Mouse (Mus musculus): ENCODE measurements around the gene Bmp2k. TPM values are rescaled to one million over a fixed set of nuclear protein-coding genes. Genes with fewer than 3 reads are reported as not detected.
"Not testable (repeated sequence)": the region's sequence is repeated elsewhere in the genome, so short reads cannot be mapped to it uniquely, and the experiment has no call there.

Bmp2k gene
- polyA plus RNA-seq, 1 experiment from 2014 or later = 31.1 TPM

DNA sequence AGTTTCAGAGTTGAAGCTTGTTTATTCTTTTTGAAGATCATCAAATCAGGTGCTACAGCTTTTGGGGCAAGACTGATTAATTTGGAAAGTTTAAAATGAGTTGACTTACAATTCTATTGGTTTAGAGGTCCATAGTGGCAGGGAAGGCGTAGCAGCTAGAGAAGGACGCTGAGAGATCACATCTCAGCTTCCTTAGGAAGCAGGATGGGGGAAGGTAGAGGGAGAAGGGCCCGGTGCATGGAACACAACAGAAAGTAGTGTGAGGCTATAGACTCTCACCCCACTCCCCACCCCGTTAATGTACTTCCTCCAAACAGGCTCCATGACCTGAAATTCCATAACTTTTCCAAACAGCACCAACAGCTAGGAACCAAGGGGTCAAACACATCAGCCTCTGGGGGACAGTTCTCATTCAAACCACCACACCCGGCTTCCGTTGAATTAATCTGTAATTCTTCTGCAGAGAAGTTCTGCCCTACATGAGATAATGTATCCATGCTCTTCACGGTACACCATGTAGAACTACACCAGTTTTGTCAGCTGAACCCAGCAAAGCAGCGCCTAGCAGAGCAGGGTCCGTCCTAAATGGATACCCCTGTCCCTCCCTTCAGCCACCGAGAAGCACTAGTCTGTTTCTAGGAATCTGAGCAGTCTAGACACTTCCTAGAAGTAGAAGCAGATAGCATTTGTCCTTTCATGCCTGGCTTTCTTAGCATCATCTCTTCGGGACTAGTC, 12.3 kb downstream of the Bmp2k start:
- no peak for DNase-seq (ENCODE audit: low spot score)
- peak; percentile 84 for ATAC-seq (replicated peaks; ENCODE audit: low FRiP score)
- peak overlapping the region; percentile 57 for H3K4me2 ChIP-seq
- H3K9me3 ChIP-seq (ENCODE audit: control insufficient read depth, low read length) = no peaks in the 10 kb centered on the region
- peak overlapping the region; percentile 14 for H3K4me3 ChIP-seq (ENCODE audit: low read depth, low read length)
- 49% methylated on average over 11 of the region's 11 CpGs for WGBS
- H3K36me3 ChIP-seq (ENCODE audit: control insufficient read depth, insufficient read depth, low read length) = no peaks in the 10 kb centered on the region
- H3K27ac ChIP-seq (ENCODE audit: low read depth, low read length) = peak overlapping the region; percentile 59
- no peaks in the 10 kb centered on the region for H3K27me3 ChIP-seq (replicated peaks; ENCODE audit: control insufficient read depth, insufficient read depth, low read length)
- peak overlapping the region; percentile 39; the same call in 1 of the 2 replicates for H3K9ac ChIP-seq (ENCODE audit: low read depth, low read length)
- peaks cover 73% of the 10 kb centered on the region for H3K4me1 ChIP-seq (replicated peaks; ENCODE audit: control insufficient read depth, insufficient read depth, low read length)

DNA sequence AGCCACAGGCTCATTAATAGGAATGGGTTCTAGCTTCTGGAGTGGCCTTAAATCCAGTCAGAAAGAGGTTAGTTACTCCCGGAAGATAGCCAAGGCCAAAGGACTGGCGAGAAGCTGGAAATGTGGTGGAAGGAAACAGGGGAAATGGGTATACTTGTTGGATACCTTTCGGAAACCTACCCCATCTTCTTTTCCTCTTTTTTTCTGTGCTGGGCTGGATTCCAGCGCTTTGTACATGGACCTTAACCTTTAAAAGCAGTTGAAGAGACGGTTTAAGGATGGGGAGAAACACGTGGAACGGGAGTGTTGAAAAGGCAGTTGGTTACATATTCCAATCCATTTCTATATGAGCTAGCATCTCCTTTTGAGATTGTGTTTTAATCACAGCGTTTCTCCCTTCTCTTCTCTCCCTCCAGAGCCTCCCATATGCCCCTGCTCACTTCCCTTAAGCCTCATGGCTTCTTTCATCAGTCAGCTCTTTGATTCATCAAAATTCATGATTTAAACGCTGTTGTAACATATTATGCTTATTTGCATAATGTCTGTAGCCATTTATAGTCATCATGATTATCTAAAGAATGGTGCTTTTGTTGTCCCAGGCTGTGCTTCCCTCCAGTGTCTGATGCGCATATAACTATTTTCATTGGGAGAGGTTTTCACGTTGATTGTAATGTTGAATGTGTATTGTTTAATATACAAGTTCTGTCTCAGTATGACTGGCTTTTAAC, 18.5 kb downstream of the Bmp2k start:
- Histone ChIP-seq H3K27me3 (replicated peaks; ENCODE audit: control insufficient read depth, insufficient read depth, low read length) (no peaks in the 10 kb centered on the region), H3K9me3 (ENCODE audit: control insufficient read depth, low read length) (no peaks in the 10 kb centered on the region), H3K36me3 (ENCODE audit: control insufficient read depth, insufficient read depth, low read length) (no peaks in the 10 kb centered on the region), H3K4me1 (replicated peaks; ENCODE audit: control insufficient read depth, insufficient read depth, low read length) (peaks cover 60% of the 10 kb centered on the region), H3K4me3 (ENCODE audit: low read depth, low read length) (no peak overlapping the region), H3K9ac (ENCODE audit: low read depth, low read length) (no peak overlapping the region), H3K27ac (ENCODE audit: low read depth, low read length) (no peak overlapping the region), H3K4me2 (no peak overlapping the region)
- 86% methylated on average over 11 of the region's 11 CpGs for WGBS
- ATAC-seq (replicated peaks; ENCODE audit: low FRiP score) (no peak), DNase-seq (ENCODE audit: low spot score) (no peak)

DNA sequence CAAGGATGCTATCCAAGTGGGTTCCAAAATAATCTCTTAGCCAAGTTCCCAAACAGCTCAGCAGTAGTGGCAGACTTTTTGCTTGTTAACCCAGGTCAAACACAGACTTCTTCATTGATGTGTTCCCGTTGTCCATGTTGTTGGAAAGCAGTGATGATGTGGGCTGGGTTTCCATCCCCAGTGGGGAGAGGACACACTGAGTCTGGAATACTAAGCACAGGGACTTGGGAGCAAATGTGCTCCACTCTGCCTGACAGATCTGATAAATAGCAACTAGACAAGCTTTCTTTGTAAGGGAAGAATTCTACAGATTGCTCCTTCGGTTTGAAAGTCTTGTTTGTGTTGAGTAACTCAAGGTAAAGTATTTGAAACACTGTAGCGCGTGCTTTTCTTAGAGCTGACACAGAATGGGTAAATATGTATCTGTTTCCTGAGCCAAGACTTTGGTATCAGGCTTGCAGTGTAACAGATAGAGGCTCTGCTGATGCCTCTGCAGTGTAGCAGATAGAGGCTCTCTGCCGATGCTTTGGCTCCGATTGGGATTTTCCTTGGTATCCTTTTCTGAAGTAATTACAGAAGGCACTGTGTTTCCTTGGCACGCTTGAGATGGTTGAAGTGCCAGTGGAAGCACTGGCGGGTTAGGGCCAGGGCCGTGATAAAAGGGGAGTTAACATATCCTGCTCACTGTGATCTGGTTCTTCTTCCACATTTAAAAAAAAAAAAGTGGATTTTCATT, 19.5 kb downstream of the Bmp2k start:
- H3K4me2 ChIP-seq = no peak overlapping the region
- ATAC-seq (replicated peaks; ENCODE audit: low FRiP score) (no peak), DNase-seq (ENCODE audit: low spot score) (no peak)
- WGBS = 82% methylated on average over 9 of the region's 9 CpGs
- H3K36me3 ChIP-seq (ENCODE audit: control insufficient read depth, insufficient read depth, low read length) = no peaks in the 10 kb centered on the region
- no peaks in the 10 kb centered on the region for H3K27me3 ChIP-seq (replicated peaks; ENCODE audit: control insufficient read depth, insufficient read depth, low read length)
- H3K27ac ChIP-seq (ENCODE audit: low read depth, low read length) = peak overlapping the region; percentile 48; the same call in 1 of the 2 replicates
- H3K4me3 ChIP-seq (ENCODE audit: low read depth, low read length) = no peak overlapping the region
- H3K9ac ChIP-seq (ENCODE audit: low read depth, low read length) = no peak overlapping the region
- H3K4me1 ChIP-seq (replicated peaks; ENCODE audit: control insufficient read depth, insufficient read depth, low read length) = peaks cover 64% of the 10 kb centered on the region
- no peaks in the 10 kb centered on the region for H3K9me3 ChIP-seq (ENCODE audit: control insufficient read depth, low read length)

DNA sequence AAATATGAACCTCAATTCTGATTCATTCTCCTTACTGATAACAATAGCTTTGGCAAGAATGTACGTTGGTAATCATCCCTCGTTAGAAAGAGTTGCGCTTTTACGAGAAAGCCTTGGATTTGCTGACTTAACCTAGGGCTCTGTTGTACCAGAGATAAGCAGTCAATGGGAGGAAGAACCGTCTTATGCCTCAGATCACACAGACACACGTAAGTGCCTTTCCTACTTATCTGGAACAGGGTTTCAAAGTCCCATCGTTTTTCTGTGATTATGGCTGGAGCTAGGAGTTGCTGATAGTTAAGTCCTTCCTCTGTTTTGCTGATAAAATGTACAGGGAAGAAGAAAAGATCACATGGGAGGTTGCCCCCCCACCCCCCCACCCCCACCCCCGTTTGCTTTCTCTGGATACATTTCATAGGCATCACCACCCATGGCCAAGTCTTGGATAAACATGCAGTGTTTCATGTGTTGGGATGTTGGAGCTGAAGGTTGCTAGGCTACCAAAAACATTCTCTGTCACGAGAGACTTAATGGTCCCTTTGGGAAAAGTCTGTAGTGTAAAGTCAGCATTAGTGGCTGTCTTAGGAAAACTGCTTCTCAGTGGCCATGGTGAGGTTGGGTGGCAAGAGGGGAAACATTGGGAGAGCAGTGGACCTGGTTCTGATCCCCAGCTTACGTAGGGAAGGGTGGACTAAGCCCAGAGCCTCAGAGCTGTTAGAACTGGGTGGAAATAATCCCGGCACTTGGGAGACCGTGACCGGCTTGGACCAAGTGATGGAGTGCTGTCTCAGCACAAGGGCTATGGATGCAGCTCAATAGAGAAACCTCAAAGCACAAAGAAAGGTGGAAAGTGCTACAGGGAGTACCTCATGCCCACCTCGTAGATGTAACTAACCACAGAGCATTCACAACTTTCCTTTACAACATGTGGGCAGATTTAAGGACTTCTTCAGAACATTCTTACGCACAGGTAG, 25.1 kb downstream of the Bmp2k start:
- Histone ChIP-seq H3K36me3 (ENCODE audit: control insufficient read depth, insufficient read depth, low read length) (no peaks in the 10 kb centered on the region), H3K4me1 (replicated peaks; ENCODE audit: control insufficient read depth, insufficient read depth, low read length) (peaks cover 50% of the 10 kb centered on the region), H3K4me3 (ENCODE audit: low read depth, low read length) (no peak overlapping the region), H3K9me3 (ENCODE audit: control insufficient read depth, low read length) (no peaks in the 10 kb centered on the region), H3K27ac (ENCODE audit: low read depth, low read length) (peak overlapping the region; percentile 23; the same call in 1 of the 2 replicates), H3K27me3 (replicated peaks; ENCODE audit: control insufficient read depth, insufficient read depth, low read length) (no peaks in the 10 kb centered on the region), H3K9ac (ENCODE audit: low read depth, low read length) (no peak overlapping the region), H3K4me2 (peak overlapping the region; percentile 22)
- 44% methylated on average over 15 of the region's 15 CpGs for WGBS
- ATAC-seq (replicated peaks; ENCODE audit: low FRiP score) (peak; percentile 92), DNase-seq (ENCODE audit: low spot score) (no peak)

DNA sequence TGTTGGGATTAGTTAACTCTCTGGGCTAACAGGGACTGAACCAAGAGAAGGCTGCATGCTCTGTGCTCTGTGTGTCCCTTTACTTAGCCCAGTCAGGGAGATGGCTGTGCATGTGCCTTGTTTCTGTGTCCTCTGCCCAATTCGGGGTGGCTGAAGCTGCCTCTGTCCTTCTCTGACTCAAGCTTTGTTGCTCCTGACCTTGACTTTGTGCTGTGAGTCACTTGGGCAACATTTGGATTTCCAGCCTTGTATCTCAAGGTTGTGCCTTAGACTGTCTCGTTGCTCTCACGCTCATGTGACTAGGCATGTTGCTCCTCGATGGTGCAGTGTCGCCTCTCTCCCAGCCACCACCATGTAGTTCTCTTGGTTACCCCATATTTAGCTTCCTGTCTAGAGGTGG, 27.3 kb downstream of the Bmp2k start:
- Histone ChIP-seq H3K4me1 (replicated peaks; ENCODE audit: control insufficient read depth, insufficient read depth, low read length) (peaks cover 66% of the 10 kb centered on the region), H3K4me2 (no peak overlapping the region), H3K4me3 (ENCODE audit: low read depth, low read length) (no peak overlapping the region), H3K27me3 (replicated peaks; ENCODE audit: control insufficient read depth, insufficient read depth, low read length) (no peaks in the 10 kb centered on the region), H3K9me3 (ENCODE audit: control insufficient read depth, low read length) (no peaks in the 10 kb centered on the region), H3K27ac (ENCODE audit: low read depth, low read length) (no peak overlapping the region; the same call in none of the 2 replicates), H3K9ac (ENCODE audit: low read depth, low read length) (no peak overlapping the region), H3K36me3 (ENCODE audit: control insufficient read depth, insufficient read depth, low read length) (0 out of 2 replicates have a peak, but pooled peaks cover 2% of the 10 kb centered on the region)
- WGBS = 78% methylated on average over 5 of the region's 5 CpGs
- ATAC-seq (replicated peaks; ENCODE audit: low FRiP score) = no peak
- no peak for DNase-seq (ENCODE audit: low spot score)

DNA sequence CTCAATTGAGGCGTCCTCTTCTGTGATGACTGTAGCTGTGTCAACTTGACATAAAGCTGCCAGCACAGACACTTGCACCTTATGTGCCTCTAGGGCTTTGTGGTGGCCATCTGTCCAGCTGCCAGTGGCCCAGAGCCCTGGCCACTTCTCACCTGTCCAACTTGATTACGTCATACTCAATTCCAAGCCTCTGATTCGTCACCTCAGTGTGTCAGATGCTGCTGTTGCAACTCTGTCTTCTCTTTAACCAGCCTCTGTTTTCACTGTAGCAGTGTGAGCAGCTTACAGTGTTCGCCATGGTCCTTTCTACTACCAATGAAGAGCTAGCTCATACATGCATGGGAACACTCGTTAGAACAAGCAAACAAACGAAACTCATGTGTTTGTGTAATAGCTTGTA, 28.2 kb downstream of the Bmp2k start:
- Histone ChIP-seq H3K27ac (ENCODE audit: low read depth, low read length) (no peak overlapping the region), H3K36me3 (ENCODE audit: control insufficient read depth, insufficient read depth, low read length) (0 out of 2 replicates have a peak, but pooled peaks cover 2% of the 10 kb centered on the region), H3K9ac (ENCODE audit: low read depth, low read length) (no peak overlapping the region), H3K4me3 (ENCODE audit: low read depth, low read length) (no peak overlapping the region), H3K4me1 (replicated peaks; ENCODE audit: control insufficient read depth, insufficient read depth, low read length) (peaks cover 66% of the 10 kb centered on the region), H3K27me3 (replicated peaks; ENCODE audit: control insufficient read depth, insufficient read depth, low read length) (no peaks in the 10 kb centered on the region), H3K9me3 (ENCODE audit: control insufficient read depth, low read length) (no peaks in the 10 kb centered on the region), H3K4me2 (no peak overlapping the region)
- no peak for DNase-seq (ENCODE audit: low spot score)
- no peak for ATAC-seq (replicated peaks; ENCODE audit: low FRiP score)
- 87% methylated on average over 6 of the region's 6 CpGs for WGBS

DNA sequence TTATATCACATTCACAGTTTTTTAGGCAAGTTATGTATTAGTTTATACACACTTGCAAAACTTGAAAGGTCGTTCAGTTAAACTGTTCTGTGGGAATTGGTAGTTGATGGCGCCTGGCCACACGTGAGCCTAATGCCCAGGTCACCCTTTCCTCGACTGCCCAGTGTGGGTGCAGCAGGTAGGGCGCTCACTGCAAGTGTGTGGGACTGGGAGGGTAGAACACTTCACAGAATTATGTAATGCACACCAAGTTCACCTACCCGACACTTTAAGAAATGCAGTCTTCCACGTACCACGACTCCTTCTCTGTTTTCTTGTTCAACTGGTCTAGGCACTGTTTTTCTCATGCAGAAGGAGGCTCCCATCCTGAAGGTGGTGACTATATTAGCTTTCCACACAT, 30.5 kb downstream of the Bmp2k start:
- peaks cover 5% of the 10 kb centered on the region; the same call in 1 of the 2 replicates for H3K36me3 ChIP-seq (ENCODE audit: control insufficient read depth, insufficient read depth, low read length)
- H3K4me2 ChIP-seq = no peak overlapping the region
- 90% methylated on average over 8 of the region's 8 CpGs for WGBS
- no peaks in the 10 kb centered on the region for H3K27me3 ChIP-seq (replicated peaks; ENCODE audit: control insufficient read depth, insufficient read depth, low read length)
- no peak overlapping the region for H3K27ac ChIP-seq (ENCODE audit: low read depth, low read length)
- no peaks in the 10 kb centered on the region for H3K9me3 ChIP-seq (ENCODE audit: control insufficient read depth, low read length)
- no peak overlapping the region for H3K9ac ChIP-seq (ENCODE audit: low read depth, low read length)
- ATAC-seq (replicated peaks; ENCODE audit: low FRiP score) (no peak), DNase-seq (ENCODE audit: low spot score) (no peak)
- H3K4me1 ChIP-seq (replicated peaks; ENCODE audit: control insufficient read depth, insufficient read depth, low read length) = peaks cover 51% of the 10 kb centered on the region
- no peak overlapping the region for H3K4me3 ChIP-seq (ENCODE audit: low read depth, low read length)

DNA sequence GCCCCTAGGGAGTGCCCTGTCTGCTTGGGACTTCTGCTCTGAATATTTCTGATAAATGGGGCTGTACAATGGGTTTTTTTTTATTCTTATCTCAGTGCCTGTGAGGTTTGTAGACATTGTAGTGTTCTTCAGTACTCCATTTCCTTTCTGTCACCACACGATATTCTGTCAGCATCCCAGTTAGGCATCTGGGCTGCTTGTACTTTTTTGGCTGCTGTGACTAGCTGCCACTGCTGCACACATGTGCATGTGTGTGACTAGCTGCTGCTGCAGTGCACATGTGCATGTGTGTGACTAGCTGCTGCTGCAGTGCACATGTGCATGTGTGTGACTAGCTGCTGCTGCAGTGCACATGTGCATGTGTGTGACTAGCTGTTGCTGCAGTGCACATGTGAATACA, 31.4 kb downstream of the Bmp2k start:
- H3K9ac ChIP-seq (ENCODE audit: low read depth, low read length); H3K27ac ChIP-seq (ENCODE audit: low read depth, low read length); H3K27me3 ChIP-seq (replicated peaks; ENCODE audit: control insufficient read depth, insufficient read depth, low read length); DNase-seq (ENCODE audit: low spot score); H3K4me2 ChIP-seq; H3K4me3 ChIP-seq (ENCODE audit: low read depth, low read length); H3K36me3 ChIP-seq (ENCODE audit: control insufficient read depth, insufficient read depth, low read length); H3K9me3 ChIP-seq (ENCODE audit: control insufficient read depth, low read length): not testable (repeated sequence)
- WGBS = 26% methylated on average over 1 of the region's 1 CpGs
- H3K4me1 ChIP-seq (replicated peaks; ENCODE audit: control insufficient read depth, insufficient read depth, low read length) = peaks cover 47% of the 10 kb centered on the region
- ATAC-seq (replicated peaks; ENCODE audit: low FRiP score) = peak; percentile 48; the same call in 1 of the 2 replicates
